Mouse (Mus musculus) erythroblast, embryonic 14.5 days (primary cell): ENCODE results near the gene Abhd16a.

ENCODE experiments used
- GATA1 ChIP-seq: IDR thresholded peaks from 2 replicates; pipeline ENCODE4 v1.6.1; 2012; ENCODE audit warnings: low read length, inconsistent platforms, mixed read lengths
- TAL1 ChIP-seq: IDR thresholded peaks from 3 replicates; pipeline ENCODE4 v1.6.1; 2012; ENCODE audit warnings: low read length, inconsistent platforms, mixed read lengths

GRCm38 (mm10) chr17:35070556-35071229 is 18.4 kb upstream of the Abhd16a start:
- TF ChIP-seq TAL1 (no peak), GATA1 (no peak)
